Mouse (Mus musculus) left cerebral cortex, adult 9 months (tissue): Measurements from ENCODE around the gene Speer4d.
"Not testable (repeated sequence)": the region's sequence is repeated elsewhere in the genome, so short reads cannot be mapped to it uniquely, and the experiment has no call there.

Experiments used
- DNase-seq, 2 experiments: peaks; one replicate each; pipeline ENCODE4 v3.0.0; 2022; ENCODE audit warnings: low spot score in 2 of 2

Speer4d gene

DNA sequence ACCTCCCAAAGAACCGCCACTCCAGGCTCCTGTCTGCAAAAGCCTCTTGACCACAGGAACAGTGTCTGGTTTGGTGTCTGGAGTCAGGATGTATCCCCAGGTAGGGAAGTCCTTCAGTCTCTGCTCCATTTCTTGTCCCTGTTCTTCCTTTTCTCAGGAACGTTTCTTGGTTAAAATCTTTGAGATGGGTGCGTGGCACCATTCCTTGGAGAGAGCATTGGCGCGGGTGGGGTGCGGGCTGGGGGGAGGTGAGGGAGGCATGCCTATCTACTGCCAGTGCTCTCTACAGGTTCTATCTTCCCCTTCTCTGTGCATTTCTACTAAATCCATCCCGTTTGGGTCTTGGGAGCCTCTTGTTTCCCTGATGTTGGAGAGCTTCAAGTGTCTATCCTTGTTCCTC is 45.0 kb downstream of the Speer4d start:
- DNase-seq: not testable (repeated sequence)

DNA sequence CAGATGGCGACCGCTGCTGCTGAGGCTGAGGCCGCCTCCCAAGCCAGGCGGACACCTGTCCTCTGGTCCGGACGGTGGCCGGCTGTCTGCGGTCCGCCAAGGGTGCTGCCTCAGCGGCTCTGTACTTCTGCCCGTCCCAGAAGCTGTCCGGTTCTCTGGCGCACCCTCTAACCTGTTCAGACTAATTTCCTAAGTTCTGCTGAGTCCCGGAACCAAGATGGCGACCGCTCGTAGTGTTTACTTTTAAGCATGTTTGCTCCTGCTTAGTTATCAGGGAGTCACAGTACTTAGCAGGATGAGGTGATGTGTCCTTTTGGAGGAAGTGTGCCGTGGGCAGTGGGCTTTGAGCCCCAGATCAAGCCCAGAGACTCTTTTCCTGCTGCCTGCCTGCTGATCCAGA is 51.9 kb downstream of the Speer4d start:
- DNase-seq: not testable (repeated sequence)
